Mouse (Mus musculus) kidney, adult 2 months (tissue): Measurements from ENCODE around the gene Rnf187. TPM values are rescaled to one million over a fixed set of nuclear protein-coding genes. Genes with fewer than 3 reads are reported as not detected.
A peak's percentile ranks its signal among the peaks of the same experiment; 100 is the strongest.

Experiments used
- DNase-seq: peaks from one replicate; pipeline ENCODE4 v3.0.0; 2021
- H3K27ac ChIP-seq: fragments of 200-500 bp; 2 replicates; pipeline ENCODE4 v1.5.1; 2012; ENCODE audit warnings: low read depth, low read length, control low read depth, inconsistent platforms; ENCODE audit not compliant: insufficient read depth
- H3K27me3 ChIP-seq: fragments of 200-500 bp; replicated peaks from 2 replicates; pipeline ENCODE4 v1.6.1; 2012; ENCODE audit warnings: mild to moderate bottlenecking, moderate library complexity, low read length, inconsistent platforms; ENCODE audit not compliant: control insufficient read depth, insufficient read depth
- H3K36me3 ChIP-seq: fragments of 200-500 bp; 2 replicates; pipeline ENCODE4 v1.6.1; 2012; ENCODE audit warnings: mild to moderate bottlenecking, moderate library complexity, low read length, inconsistent platforms; ENCODE audit not compliant: control insufficient read depth, insufficient read depth
- H3K4me1 ChIP-seq: fragments of 200-500 bp; 2 replicates; pipeline ENCODE4 v1.6.1; 2011; ENCODE audit warnings: low read length; ENCODE audit not compliant: control insufficient read depth, insufficient read depth
- H3K4me3 ChIP-seq: fragments of 200-500 bp; 2 replicates; pipeline ENCODE4 v1.5.1; 2011; ENCODE audit warnings: mild to moderate bottlenecking, low read depth, low read length, control low read depth; ENCODE audit not compliant: insufficient read depth
- CTCF ChIP-seq: fragments of 200-500 bp; conservative IDR thresholded peaks from 2 replicates; pipeline ENCODE4 v1.5.1; 2011; ENCODE audit warnings: low read depth, mild to moderate bottlenecking, control low read depth, low read length, moderate library complexity, mixed read lengths; ENCODE audit not compliant: insufficient read depth, insufficient read length
- POLR2A ChIP-seq: fragments of 200-500 bp; IDR thresholded peaks from one replicate; pipeline ENCODE4 v1.6.1; 2011; ENCODE audit warnings: low read depth, low read length, control low read depth
- WGBS: fragments of 180-500 bp; shearing (Covaris S2); methylation state at CpG from one replicate; pipeline ENCODE4 v1.1.7; 2018; 5-methylcytosine and 5-hydroxymethylcytosine counted together
- polyA plus RNA-seq: library from polyadenylated mRNA; depleted of rRNA; stranded (reverse); fragments of >200 nt; gene quantifications from 2 replicates; pipeline ENCODE4 v1.2.3, GENCODE M21; 2012; rRNA removed

The Rnf187 gene
- polyA plus RNA-seq = 251 and 307 TPM in 2 replicates

- peak within 1 kb of the TSS; percentile 90 for H3K4me3 ChIP-seq
- H3K27me3 ChIP-seq = no peaks in the 10 kb centered on the region
- TF ChIP-seq CTCF (0 out of 2 replicates have a peak, but pooled peaks have one; percentile 1), POLR2A (peak; percentile 79)
- H3K36me3 ChIP-seq = peaks cover 2% of the 10 kb centered on the region; the same call in 1 of the 2 replicates
- WGBS = under 1% methylated on average over 95 of the region's 95 CpGs
- peak; percentile 96 for DNase-seq
- H3K4me1 ChIP-seq = peaks cover 10% of the 10 kb centered on the region; the same call in 1 of the 2 replicates
- H3K27ac ChIP-seq = peak within 1 kb of the TSS; percentile 60
Measured at GRCm38 (mm10) chr11:58938322-58939087, at the start of gene Rnf187. TSS of gene Rnf187 (minus strand) at chr11:58938916.

- WGBS = 84% methylated on average over 3 of the region's 3 CpGs
- no peak overlapping the region for H3K27ac ChIP-seq
- DNase-seq = no peak
- peaks cover 6% of the 10 kb centered on the region; the same call in 1 of the 2 replicates for H3K4me1 ChIP-seq
- no peak for TF ChIP-seq POLR2A
- no peak for TF ChIP-seq CTCF
- no peak overlapping the region for H3K4me3 ChIP-seq
- H3K27me3 ChIP-seq = no peaks in the 10 kb centered on the region
- H3K36me3 ChIP-seq = peaks cover 4% of the 10 kb centered on the region
Measured at GRCm38 (mm10) chr11:58985299-58985917, 46.7 kb upstream of the Rnf187 start.

- no peak overlapping the region for H3K27ac ChIP-seq
- peaks cover 4% of the 10 kb centered on the region for H3K36me3 ChIP-seq
- WGBS = 97% methylated on average over 7 of the region's 7 CpGs
- no peaks in the 10 kb centered on the region for H3K27me3 ChIP-seq
- peaks cover 13% of the 10 kb centered on the region; the same call in 1 of the 2 replicates for H3K4me1 ChIP-seq
- no peak for TF ChIP-seq CTCF
- TF ChIP-seq POLR2A = no peak
- DNase-seq = no peak
- H3K4me3 ChIP-seq = no peak overlapping the region
Measured at GRCm38 (mm10) chr11:58984657-58985056, 45.9 kb upstream of the Rnf187 start.

GRCm38 (mm10) chr11:58983691-58984341, 45.1 kb upstream of the Rnf187 start:
- Histone ChIP-seq H3K27ac (no peak overlapping the region), H3K27me3 (no peaks in the 10 kb centered on the region), H3K4me1 (peaks cover 15% of the 10 kb centered on the region; the same call in 1 of the 2 replicates), H3K36me3 (peaks cover 2% of the 10 kb centered on the region), H3K4me3 (no peak overlapping the region)
- TF ChIP-seq POLR2A = no peak
- no peak for TF ChIP-seq CTCF
- 83% methylated on average over 6 of the region's 6 CpGs for WGBS
- DNase-seq = no peak

GRCm38 (mm10) chr11:58982471-58983097, 43.9 kb upstream of the Rnf187 start:
- no peaks in the 10 kb centered on the region; the same call in 1 of the 2 replicates for H3K36me3 ChIP-seq

GRCm38 (mm10) chr11:58981541-58982447, 43.1 kb upstream of the Rnf187 start:
- H3K27me3 ChIP-seq = no peaks in the 10 kb centered on the region
- no peaks in the 10 kb centered on the region; the same call in 1 of the 2 replicates for H3K36me3 ChIP-seq
- no peak overlapping the region for H3K27ac ChIP-seq
- DNase-seq = peak; percentile 57
- WGBS = 37% methylated on average over 14 of the region's 14 CpGs
- TF ChIP-seq POLR2A = no peak
- TF ChIP-seq CTCF = peak; percentile 53; the same call in 1 of the 2 replicates
- no peak overlapping the region for H3K4me3 ChIP-seq
- peaks cover 15% of the 10 kb centered on the region; the same call in 1 of the 2 replicates for H3K4me1 ChIP-seq

More at GRCm38 (mm10) chr11:58982471-58983097, 43.9 kb upstream of the Rnf187 start:
- Histone ChIP-seq H3K27me3 (no peaks in the 10 kb centered on the region), H3K4me1 (peaks cover 15% of the 10 kb centered on the region; the same call in 1 of the 2 replicates), H3K27ac (no peak overlapping the region), H3K4me3 (no peak overlapping the region)
- TF ChIP-seq CTCF = no peak
- no peak for TF ChIP-seq POLR2A
- no peak for DNase-seq
- 84% methylated on average over 18 of the region's 18 CpGs for WGBS
